Mouse (Mus musculus) heart, adult 8-10 months (tissue): Measurements from ENCODE around the gene Pawr. TPM values are rescaled to one million over a fixed set of nuclear protein-coding genes. Genes with fewer than 3 reads are reported as not detected.

ENCODE experiments used
- DNase-seq: peaks from one replicate; pipeline ENCODE4 v3.0.0; 2022; ENCODE audit warnings: low spot score
- total RNA-seq, 4 experiments: library from RNA; stranded (reverse); gene quantifications; 2 replicates each; pipeline ENCODE4 v1.2.4; 2022

Pawr gene
- total RNA-seq, 4 experiments from 2014 or later: 3.2 to 4.6 (median 4.1) TPM

DNA sequence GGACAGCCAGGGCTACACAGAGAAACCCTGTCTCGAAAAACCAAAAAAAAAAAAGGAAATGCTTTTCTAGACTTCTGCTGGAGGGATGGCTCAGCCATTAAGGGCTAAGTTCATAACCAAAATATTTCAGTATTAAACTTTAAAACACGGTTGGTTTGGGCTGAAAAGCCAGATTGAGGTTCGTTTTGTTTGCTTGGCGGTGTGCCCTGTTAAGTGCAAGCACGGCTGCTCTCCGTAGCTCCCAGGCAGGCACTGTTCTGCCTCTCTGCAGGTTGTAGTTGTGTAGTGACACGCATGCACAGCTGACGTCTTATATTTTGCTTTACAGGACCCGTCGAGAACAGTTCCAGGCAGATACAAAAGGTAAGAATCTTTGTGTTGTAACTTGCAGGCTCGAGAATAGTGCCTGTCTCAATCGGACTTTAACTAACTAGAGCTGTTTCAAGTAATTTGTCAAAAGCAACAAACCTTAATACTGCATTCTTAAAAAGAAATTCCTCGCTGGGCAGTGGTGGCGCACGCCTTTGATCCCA is 59.5 kb downstream of the Pawr start:
- no peak for DNase-seq

DNA sequence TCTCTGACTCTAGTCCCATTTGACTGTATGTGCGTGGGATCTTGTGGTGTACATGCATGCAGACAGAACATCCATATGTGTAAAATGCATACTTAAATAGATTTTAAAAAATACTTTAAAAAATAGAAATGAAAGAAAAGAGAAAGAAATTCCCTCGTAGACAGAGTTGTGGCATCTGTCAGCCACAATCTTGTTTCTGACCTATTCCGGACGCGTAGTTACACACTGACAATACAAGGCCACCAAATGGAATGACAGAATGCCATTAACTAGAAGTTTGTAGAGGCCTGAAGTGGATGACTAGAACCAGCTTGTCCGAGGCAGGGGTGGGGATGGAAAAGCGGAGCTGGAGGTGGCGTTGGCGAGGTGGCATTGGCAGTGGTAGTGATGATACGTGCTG is 60.2 kb downstream of the Pawr start:
- DNase-seq: no peak

DNA sequence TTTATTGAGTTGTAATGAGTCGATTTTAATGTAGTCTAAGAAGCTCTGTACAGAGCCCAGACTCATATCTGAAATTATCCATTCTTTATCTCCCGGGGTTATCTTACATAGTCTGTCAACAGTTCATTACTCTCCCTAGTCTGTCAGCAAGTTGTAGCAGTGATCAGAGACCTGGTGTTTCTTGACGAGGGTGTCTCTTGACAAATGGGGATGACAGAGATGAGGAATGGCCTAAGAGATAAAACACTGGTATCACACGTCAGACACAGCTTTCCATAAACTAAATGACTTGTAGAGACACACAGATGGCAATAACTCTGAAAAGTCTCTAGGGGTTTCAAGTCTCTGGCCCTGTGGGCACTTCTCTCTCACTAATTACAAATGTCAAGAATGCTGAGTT is 62.4 kb downstream of the Pawr start:
- no peak for DNase-seq

DNA sequence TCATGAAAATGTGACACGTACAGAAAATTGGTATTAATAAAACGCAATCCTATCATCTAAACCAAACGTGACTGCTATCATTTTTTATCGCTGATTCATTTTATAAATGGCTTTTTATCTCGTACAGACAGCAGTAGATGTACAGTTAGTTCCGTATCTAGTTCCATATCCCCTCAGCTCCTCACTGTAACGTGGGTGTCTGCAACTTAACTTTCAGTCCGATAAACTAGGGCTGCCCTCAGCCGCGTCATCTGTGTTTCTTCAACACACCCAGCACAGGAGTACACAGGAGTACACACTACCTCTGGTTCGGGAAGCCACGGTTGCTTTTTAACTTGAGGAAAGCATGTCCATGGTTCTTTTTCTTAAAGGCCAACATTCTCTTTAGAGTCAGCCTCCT is 63.3 kb downstream of the Pawr start:
- DNase-seq: no peak

DNA sequence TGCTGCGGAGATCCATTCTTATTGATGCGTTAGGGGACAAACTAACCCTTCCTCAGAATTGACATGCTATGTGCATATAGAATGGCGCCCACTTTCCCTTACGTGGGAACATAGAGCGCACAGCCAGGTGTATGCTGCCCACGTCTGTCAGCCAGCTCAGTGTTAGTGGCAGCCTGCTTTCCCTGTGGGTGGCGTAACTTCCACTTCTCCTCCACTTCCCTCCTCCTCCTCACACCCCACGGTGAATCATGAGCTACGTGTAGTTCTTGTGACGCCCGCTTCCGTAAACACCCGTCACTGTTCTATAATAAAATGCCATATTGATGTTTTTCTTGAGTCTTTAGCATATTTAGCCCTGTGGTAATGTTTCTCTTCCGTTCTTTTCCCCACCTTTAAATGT is 63.7 kb downstream of the Pawr start:
- no peak for DNase-seq

DNA sequence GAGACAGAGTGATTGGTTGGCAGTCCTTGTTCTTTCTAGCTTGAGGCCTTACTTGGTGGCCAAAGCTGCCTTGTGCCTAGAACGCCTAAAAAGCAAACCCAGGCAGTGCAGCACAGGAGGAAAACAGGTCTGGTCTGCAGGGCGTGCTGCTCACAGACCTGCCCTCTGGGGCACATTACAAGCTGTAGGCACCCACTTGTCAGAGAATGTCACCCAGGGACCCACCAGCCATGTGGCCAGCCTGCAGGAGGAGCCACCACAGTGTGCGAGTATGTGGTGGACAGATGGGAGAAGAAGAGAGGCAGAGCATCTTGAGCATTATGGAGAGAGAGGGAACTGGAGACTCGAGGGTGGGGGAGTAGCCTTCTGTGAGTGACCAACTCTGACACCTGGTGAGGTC is 70.8 kb downstream of the Pawr start:
- no peak for DNase-seq

DNA sequence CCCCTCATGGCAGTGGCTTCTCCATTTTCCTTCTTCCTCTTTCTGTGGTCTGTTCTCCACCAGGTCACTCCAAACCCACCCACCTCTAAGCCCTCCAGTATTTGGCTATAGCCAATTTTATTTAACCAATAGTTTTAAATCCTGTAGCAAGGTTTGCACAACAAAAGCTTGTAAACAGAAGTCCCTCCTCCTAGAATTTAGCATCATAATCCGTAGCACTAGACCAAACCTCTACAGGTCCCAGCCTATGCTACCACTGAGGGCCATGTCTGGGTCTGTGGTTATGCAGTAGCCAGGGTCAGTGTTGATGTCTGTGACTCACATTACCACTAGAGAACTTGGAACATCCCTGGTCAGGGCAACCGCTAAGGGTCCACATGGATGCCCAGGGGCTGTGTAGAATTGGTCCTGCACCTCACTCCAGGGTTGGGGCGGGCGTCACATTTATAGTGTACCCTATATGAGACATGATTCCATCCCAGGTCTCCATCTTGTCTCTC is 71.5 kb downstream of the Pawr start:
- DNase-seq: no peak

DNA sequence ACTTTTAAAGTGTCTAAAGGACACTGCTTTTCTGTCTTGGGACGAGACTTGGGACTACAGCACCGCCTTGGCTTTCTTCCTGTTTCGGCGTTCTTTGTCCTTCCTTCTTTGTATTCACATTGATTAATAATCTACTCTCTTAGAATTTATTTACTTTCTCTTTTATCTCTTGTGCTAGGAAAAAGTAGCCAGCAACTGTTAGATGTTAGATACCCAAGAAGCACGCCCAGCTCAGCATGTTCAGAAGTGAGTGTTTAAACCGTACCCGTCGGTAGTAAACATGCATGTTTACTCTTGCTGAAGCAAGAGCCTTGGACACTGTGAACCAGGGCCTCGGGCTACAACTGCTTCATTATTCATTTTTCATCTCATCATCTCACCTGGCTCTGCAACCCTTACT is 72.2 kb downstream of the Pawr start:
- no peak for DNase-seq

DNA sequence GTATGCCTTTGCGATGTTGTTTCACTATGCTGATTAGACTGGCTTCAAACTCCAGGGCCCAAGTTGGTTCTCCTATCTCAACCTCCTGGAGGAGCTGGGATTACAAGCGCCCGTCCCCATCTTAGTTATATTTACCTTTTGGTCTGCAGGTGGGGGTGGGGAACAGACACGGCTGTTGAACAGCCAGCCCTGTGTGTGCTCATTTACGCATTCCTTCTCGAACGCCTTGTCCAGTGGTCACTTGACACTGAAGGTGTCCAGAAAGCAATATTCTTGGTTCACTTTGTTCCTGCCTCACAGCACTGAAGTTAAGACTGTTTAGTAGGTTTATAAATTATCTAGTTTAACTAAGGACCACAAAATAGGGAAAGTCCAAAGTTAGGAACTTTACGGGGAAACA is 73.2 kb downstream of the Pawr start:
- DNase-seq: no peak

DNA sequence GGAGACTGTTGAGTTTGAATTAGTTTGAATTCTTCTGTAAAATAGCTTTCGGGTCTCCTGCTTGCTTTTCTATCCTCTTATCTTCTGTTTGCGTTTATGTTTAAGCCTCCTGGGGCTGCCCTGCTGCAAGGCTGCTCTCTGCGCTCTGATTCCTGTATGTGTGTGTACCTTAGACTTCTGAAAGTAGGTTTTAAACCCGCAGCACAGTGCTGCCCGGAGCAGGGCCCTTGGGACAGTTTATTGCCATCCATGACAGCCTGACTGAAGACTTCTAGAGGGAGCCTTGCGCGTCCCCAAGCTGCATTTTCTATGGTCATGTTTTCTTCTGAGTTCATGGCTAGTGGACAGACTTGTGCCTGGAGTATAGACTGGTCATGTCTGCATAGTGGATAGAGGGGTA is 74.0 kb downstream of the Pawr start:
- no peak for DNase-seq

DNA sequence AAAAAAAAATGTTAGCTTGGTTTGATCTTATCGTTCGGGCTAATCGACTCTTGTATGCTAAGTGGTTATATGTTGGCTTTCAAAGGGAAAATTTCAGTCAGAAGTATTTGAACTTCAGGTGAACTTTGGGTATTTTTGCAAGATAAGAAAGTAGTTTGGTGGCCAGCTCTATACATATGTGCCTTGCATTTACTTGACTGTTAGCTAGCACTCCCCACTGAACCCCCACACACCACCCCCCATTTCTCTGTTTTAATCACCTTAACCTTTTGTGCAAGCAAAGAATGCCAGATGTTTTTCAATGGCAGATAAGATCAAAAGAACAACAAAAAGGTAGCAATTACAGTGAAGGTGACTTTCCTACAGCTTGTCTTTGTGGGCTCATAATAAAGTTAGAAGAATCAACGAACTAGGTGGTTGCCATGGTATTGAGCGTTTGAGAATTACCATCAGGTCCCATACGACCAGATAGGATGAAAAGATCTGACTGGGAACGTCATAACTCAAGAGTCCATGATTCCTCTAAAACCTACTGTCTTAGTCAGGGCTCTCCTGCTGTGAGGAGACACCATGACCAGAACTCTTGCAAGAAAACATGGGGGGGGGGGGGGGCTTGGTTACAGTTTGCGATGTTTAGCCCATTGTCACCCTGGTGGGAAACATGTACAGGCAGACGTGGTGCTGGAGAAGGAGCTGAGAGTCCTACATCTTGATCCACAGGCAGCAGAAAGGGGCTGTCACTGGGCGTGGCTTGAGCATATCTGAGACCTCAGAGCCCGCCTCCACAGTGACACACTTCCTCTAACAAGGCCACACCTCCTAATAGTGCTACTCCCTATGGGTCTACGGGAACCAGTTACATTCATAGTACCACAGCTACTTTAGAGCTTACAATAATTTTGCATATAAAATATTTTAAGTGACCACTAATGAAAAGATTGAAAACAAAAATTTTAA is 75.2 kb downstream of the Pawr start:
- no peak for DNase-seq

DNA sequence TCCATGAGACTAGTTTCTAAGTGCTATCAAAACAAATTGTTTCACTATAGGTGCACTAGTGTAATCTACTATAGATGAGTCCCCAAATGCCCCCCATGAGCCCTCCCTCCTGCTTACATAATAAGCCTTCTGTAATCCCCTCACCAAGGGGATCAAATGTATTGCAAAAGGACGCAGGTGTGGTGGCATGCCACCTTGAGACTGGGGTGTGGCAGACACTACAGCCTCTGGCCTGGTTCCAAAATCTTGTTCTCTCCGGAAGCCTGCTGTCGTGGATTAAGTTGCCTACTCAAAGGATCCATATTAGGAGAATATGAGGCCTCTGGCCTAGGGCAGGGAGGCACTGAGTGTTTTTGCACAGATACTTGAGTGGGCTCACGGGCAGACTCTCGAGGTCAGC is 76.1 kb downstream of the Pawr start:
- no peak for DNase-seq

DNA sequence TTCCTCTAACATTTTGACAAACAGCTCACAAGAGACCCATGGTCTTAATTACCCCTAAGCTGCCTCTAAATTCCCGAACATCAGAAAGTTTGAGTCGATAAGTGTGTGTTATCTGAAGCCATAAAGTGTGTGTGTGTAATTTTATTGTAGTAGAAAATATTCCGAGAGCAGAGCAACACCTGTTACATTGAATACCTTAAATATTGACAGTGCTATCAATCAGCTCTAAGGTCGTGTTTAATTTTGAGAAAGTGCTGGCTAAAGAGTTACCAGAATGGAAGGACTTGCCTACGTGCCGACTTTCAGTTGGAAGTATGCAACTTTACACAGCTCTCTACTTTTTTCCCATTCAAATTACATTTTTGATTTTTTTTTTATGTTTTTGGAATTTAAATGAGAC is 76.5 kb downstream of the Pawr start:
- no peak for DNase-seq

DNA sequence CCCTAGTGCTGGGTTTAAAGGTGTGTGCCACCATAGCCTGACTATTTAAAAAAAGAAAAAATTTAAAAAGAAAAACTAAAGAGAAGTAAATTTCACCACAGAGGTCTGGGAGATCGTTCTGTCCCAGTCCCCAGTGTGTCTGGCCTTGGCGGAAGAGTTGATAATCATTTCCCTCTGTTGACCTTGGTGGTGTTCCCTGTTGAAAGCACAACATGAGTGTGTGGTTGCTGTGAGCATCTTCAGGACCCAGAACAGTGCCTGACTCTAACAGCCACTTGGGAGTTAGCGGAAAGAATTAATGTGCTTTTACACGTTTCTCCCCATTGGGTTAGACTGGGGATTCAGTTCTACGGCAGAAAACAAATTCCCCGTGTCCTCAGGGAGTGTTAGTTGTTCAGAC is 77.1 kb downstream of the Pawr start:
- no peak for DNase-seq

DNA sequence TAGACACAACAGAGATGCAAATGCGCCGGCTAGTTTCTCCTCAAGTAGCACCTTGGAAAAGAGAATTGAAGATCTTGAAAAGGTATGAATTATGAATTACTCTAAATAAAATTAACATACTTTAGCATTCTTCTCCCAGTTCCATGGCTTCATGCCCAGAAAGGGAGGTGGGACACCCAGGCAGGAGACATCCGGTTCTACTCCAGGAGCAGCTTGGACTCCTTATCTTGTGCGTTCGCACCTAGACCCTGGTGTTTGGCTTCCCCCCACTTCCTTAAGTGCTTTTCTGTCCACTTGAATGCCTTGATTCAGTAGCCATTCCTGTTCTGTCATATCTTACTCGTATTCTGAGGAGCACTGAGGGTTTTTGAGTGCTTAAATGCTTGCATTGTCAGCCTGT is 77.6 kb downstream of the Pawr start:
- DNase-seq: no peak

DNA sequence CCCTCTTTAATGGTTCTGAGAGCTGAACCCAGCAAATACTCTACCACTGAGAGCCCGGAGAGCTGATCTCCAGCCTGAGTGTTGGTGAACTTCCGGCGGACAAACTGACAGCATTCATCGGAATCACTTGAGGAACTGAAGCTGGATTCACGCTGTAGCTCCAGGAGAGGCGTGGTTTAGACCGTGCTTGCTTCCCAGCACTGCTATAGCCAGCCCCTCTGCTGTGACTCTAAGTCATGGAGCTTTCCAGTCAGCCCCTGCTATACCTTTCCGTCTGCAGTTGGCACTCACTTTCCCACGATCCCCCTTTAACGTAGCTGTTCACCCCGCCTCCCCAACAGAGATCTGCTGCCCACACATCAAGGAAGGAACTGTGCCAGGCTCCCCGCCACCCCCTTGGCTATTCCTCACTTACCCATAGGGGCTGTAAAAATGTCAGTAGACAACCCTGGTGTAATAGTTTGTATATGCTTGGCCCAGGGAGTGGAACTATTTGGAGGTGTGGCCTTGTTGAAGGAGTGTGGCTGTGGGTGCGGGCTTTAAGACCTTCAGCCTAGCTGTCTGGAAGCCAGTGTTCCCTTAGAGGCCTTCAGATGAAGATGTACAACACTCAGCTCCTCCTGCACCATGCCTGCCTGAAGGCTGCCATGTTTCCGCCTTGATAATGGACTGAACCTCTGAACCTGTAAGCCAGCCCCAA is 83.2 kb downstream of the Pawr start:
- DNase-seq: no peak

DNA sequence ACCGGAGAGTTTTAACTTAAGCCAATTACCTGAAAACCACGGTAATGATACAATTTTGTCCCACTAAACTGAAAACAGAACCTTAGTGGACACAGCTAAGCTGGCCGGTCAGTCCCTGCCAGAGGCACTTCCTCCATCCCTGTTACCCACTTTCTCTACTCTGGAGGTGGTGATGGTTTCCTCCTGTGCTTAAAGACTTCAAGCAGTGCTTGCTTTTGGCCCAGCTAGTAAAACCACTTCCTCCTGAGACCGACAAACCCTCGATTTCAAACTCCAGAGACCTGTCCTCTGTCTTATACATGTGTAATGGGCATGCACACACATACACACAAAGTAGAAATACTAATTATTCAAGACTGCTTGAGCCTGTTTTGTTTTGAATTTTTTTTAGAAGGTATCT is 85.5 kb downstream of the Pawr start:
- DNase-seq: no peak

DNA sequence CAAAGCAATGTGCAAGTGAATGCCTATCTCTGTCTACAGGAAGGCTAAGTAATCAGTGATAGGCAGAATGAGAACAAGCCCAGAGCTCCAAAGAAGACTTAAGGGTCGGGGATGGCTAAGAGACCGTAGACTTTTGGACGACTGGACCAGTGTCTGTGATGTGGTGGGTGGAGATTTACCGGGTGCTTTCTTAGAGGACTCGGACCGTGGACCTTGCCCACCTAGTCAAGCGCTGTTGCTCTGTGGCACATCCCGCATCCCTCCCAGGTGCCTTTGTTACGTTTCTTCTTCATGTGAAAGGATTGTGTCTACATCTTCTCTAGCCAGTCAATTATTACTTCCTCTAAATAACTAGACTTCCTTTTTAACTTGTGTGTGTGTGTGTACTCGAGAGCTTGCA is 98.6 kb downstream of the Pawr start:
- no peak for DNase-seq

DNA sequence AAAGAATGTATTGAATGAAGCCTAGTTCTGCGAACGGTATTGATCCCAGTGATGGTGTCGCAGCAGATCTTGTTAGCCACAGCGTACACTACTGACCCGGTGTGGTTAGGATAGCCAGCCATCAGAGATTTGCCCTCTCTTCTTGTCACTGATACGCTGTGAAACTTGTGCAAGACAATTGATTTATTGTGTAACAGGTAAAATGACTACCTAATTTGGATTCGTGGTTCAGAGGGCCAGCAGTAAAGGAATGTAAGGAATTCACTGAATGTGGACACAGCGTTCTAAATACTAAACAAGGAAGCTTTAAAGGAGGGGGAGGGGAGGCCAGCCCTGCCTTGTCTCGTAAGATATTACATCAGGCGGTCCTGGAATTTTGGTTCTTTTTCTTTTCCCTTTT is 100.3 kb downstream of the Pawr start:
- no peak for DNase-seq

DNA sequence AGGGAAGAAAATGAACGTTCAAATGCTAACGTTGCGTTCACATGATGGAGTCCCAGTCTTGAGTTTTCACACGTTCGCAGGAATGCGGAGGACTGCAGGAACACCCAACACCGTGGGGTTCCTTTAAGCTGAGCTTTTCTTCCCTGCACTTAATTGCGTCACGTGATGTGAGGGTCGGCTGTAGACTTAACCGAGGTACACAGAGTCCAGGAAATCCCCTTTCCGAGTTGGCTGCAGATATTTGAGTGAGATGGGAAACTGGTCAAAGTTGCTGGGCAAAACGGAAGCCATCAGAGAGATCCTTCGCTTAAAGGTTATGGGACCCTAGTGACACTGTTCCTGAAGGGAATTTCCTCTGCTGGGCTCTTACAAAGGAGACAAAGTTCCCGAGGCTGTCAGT is 102.1 kb downstream of the Pawr start:
- DNase-seq: peak; percentile 15

DNA sequence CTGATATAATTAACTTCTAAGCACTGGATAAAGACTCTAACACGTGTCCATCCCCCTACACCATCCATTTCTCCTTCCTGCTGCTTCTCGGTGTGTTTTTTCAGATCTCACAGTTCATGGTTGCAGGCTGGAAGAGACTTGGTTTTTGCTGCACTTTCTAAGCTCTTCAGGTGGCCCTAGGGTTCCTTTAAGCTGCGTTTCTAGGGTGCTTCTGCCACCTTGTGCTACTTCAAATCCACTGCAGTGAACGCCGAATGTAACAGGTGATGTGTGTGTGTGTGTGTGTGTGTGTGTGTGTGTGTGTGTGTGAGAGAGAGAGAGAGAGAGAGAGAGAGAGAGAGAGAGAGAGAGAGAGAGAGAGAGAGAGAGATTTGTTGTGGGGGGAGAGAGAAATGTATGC is 103.7 kb downstream of the Pawr start:
- DNase-seq: no peak

DNA sequence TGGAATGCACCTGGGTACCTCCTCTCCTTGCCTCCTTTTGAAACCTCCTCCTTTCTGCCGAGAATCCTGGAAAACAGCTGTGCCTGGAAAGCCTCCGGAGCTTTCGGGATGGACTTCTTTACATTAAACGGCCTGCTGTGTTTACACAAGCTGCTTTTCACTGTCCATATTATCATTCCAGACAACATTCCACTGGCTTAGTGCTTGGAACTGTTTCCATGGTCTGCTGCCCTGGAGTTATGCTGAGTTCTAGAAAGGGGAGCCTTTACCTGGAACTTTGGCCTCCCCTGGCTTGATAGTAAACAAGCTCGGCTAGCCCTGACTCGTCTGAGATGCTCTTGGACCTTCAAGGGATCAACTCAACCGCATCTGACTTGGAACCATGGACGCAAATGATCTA is 104.4 kb downstream of the Pawr start:
- no peak for DNase-seq

DNA sequence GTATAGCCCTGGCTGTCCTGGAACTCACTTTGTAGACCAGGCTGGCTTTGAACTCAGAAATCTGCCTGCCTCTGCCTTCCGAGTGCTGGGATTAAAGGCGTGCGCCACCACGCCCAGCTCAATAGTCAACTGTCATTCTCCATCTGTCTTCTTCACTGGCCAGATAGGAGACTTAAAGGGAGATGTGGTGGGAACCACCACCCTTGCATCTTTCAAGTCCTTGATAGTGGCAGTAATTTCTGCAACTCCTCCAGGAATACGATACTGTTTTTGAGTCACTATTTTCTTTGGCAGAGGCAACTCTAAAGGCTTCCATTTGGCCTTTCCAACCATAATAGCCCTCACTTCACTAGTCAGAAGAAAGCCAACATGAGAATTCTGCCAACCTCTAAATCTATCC is 108.3 kb downstream of the Pawr start:
- DNase-seq: peak; percentile 17
